Mouse (Mus musculus) lung, postnatal 0 days (tissue): Measurements from ENCODE around the gene Tmem25.

Experiments
- CTCF ChIP-seq: IDR thresholded peaks from 2 replicates; pipeline ENCODE4 v1.5.1; 2016; ENCODE audit warnings: antibody characterized with exemption, mild to moderate bottlenecking
- EP300 ChIP-seq: IDR thresholded peaks from 2 replicates; pipeline ENCODE4 v1.6.1; 2016; ENCODE audit warnings: antibody characterized with exemption, mild to moderate bottlenecking, control low read depth

GRCm38 (mm10) chr9:44826660-44827059 lies 27.6 kb upstream of the Tmem25 start:
- TF ChIP-seq CTCF (no peak), EP300 (0 out of 2 replicates have a peak, but pooled peaks have one; percentile 21)
